Mouse (Mus musculus): ENCODE results near the gene Tmem144.

Gene Tmem144

GRCm38 (mm10) chr3:79789554-79789953 is 63.0 kb downstream of the Tmem144 start:
- TF ChIP-seq GATA4 (IDR thresholded peaks at IDR 0.05; ENCODE audit: insufficient replicate concordance, low read length): no peak

GRCm38 (mm10) chr3:79788959-79789358 is 63.6 kb downstream of the Tmem144 start:
- no peak for TF ChIP-seq GATA4 (IDR thresholded peaks at IDR 0.05; ENCODE audit: insufficient replicate concordance, low read length)

GRCm38 (mm10) chr3:79784362-79784736 is 68.2 kb downstream of the Tmem144 start:
- TF ChIP-seq GATA4 (IDR thresholded peaks at IDR 0.05; ENCODE audit: insufficient replicate concordance, low read length): no peak

- no peak for TF ChIP-seq GATA4 (IDR thresholded peaks at IDR 0.05; ENCODE audit: insufficient replicate concordance, low read length)
Measured at GRCm38 (mm10) chr3:79783630-79784361, 68.8 kb downstream of the Tmem144 start.

GRCm38 (mm10) chr3:79772701-79773100 is 79.9 kb downstream of the Tmem144 start:
- TF ChIP-seq GATA4 (IDR thresholded peaks at IDR 0.05; ENCODE audit: insufficient replicate concordance, low read length): no peak

All from liver, adult (tissue).